8 mouse cellular contexts compared by ENCODE assay signal in the genomic region with DNA sequence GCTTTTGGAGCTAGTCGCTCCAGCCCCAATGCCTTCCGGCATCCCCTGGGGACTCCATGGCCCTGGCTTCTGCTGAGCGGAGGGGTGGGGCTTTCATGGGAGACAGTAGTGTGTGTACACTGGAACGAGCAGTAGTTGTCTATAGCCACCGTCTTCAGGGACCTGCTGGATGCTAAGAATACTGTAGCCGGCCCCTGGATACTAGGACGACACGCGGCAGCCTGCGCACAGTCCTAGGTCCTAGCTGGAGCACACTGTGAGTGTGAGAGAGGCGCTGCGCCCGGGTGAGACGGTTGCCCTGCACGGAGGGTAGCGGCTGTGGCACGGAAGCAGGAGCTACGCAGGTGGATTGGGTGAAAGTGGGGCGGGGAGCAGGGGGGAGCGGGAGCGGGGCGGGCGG. TPM values are rescaled to one million over a fixed set of nuclear protein-coding genes. Genes with fewer than 3 reads are reported as not detected.
A peak's percentile ranks its signal among the peaks of the same experiment; 100 is the strongest.
DNase-seq lines count a peak whose midpoint lies in the region; ATAC-seq lines count a peak whose summit lies in the region.

A gene (plus strand): TSS at position 97 of the 400 bp plus-strand sequence.

- peak within 1 kb of the TSS; percentile 38; the same call in 1 of the 2 replicates for H3K9ac ChIP-seq in kidney, embryonic 14.5 days (ENCODE audit: low read depth, low read length)
- H3K9ac ChIP-seq in limb, embryonic 12.5 days (replicated peaks): peak within 1 kb of the TSS; percentile 27; the same call in 1 of the 2 replicates
- H3K9ac ChIP-seq in stomach, embryonic 14.5 days (replicated peaks; ENCODE audit: low read depth, low read length): no peak within 1 kb of the TSS

- peak within 1 kb of the TSS; percentile 48 for H3K4me2 ChIP-seq in kidney, embryonic 14.5 days (replicated peaks; ENCODE audit: low read depth, low read length)
- H3K4me2 ChIP-seq in limb, embryonic 12.5 days: peak within 1 kb of the TSS; percentile 48
- H3K4me2 ChIP-seq in stomach, embryonic 14.5 days (replicated peaks; ENCODE audit: low read depth, low read length): peak within 1 kb of the TSS; percentile 41

- ATAC-seq in kidney, embryonic 14.5 days (ENCODE audit: low FRiP score, low TSS enrichment): no peak; the same call in 1 of the 2 replicates
- no peak for ATAC-seq in limb, embryonic 12.5 days (ENCODE audit: insufficient number of reproducible peaks, insufficient read depth, low FRiP score, low TSS enrichment, low read depth)
- peak; percentile 21; the same call in 1 of the 2 replicates for ATAC-seq in stomach, embryonic 14.5 days (ENCODE audit: insufficient number of reproducible peaks, insufficient read depth, low FRiP score, low read depth)

- H3K9me3 ChIP-seq in kidney, embryonic 14.5 days (ENCODE audit: control insufficient read depth, low read length): no peaks in the 10 kb centered on the region
- no peaks in the 10 kb centered on the region for H3K9me3 ChIP-seq in forebrain, embryonic 10.5 days
- no peaks in the 10 kb centered on the region for H3K9me3 ChIP-seq in limb, embryonic 12.5 days
- no peaks in the 10 kb centered on the region for H3K9me3 ChIP-seq in stomach, embryonic 14.5 days (ENCODE audit: control insufficient read depth, low read depth, low read length)

- no peak within 1 kb of the TSS for H3K27ac ChIP-seq in kidney, embryonic 14.5 days (ENCODE audit: low read depth, low read length)
- H3K27ac ChIP-seq in forebrain, embryonic 10.5 days: peak within 1 kb of the TSS; percentile 77
- no peak within 1 kb of the TSS for H3K27ac ChIP-seq in limb, embryonic 12.5 days
- H3K27ac ChIP-seq in stomach, embryonic 14.5 days (ENCODE audit: low read length): no peak within 1 kb of the TSS

- intact Hi-C loops in left cerebral cortex, postnatal 36 days (cut with DNase I): no loop called here

- peaks cover 12% of the 10 kb centered on the region; the same call in 1 of the 2 replicates for H3K4me1 ChIP-seq in kidney, embryonic 14.5 days (ENCODE audit: control insufficient read depth, insufficient read depth, low read length)
- H3K4me1 ChIP-seq in forebrain, embryonic 10.5 days: peaks cover 53% of the 10 kb centered on the region
- H3K4me1 ChIP-seq in limb, embryonic 12.5 days (replicated peaks): peaks cover 45% of the 10 kb centered on the region
- peaks cover 16% of the 10 kb centered on the region for H3K4me1 ChIP-seq in stomach, embryonic 14.5 days (ENCODE audit: control insufficient read depth, insufficient read depth, low read length)

- WGBS in kidney, embryonic 14.5 days: 4% methylated on average over 23 of the region's 23 CpGs
- 4% methylated on average over 23 of the region's 23 CpGs for WGBS in forebrain, embryonic 10.5 days
- 8% methylated on average over 23 of the region's 23 CpGs for whole genome bisulfite sequencing in limb, embryonic 12.5 days
- WGBS in stomach, embryonic 14.5 days: 6% methylated on average over 23 of the region's 23 CpGs

- peaks cover 16% of the 10 kb centered on the region for H3K27me3 ChIP-seq in kidney, embryonic 14.5 days (ENCODE audit: control insufficient read depth, insufficient read depth, low read length)
- peaks cover 40% of the 10 kb centered on the region for H3K27me3 ChIP-seq in forebrain, embryonic 10.5 days (ENCODE audit: poor library complexity, severe bottlenecking)
- H3K27me3 ChIP-seq in limb, embryonic 12.5 days: peaks cover 55% of the 10 kb centered on the region
- H3K27me3 ChIP-seq in stomach, embryonic 14.5 days (ENCODE audit: control insufficient read depth, insufficient read depth, low read length): peaks cover 9% of the 10 kb centered on the region; the same call in 1 of the 2 replicates

- peak within 1 kb of the TSS; percentile 30 for H3K4me3 ChIP-seq in kidney, embryonic 14.5 days (ENCODE audit: low read length)
- H3K4me3 ChIP-seq in forebrain, embryonic 10.5 days: peak within 1 kb of the TSS; percentile 50
- peak within 1 kb of the TSS; percentile 22 for H3K4me3 ChIP-seq in limb, embryonic 12.5 days (replicated peaks)
- H3K4me3 ChIP-seq in stomach, embryonic 14.5 days (ENCODE audit: low read depth, low read length): peak within 1 kb of the TSS; percentile 18

- DNase-seq in kidney, adult 18-20 months: no peak
- DNase-seq in forebrain, embryonic 10.5 days (ENCODE audit: extremely low spot score, low spot score): no peak
- no peak for DNase-seq in left cerebral cortex, postnatal 36 days (ENCODE audit: low spot score in 2 of 2)
- DNase-seq in adrenal gland, postnatal 4 days (ENCODE audit: low spot score in 2 of 2): no peak
- no peak for DNase-seq in Muller cell, postnatal 12 days (ENCODE audit: inconsistent ontology term)

- H3K36me3 ChIP-seq in kidney, embryonic 14.5 days (ENCODE audit: control insufficient read depth, insufficient read depth, low read length): no peaks in the 10 kb centered on the region
- H3K36me3 ChIP-seq in forebrain, embryonic 10.5 days (replicated peaks): no peaks in the 10 kb centered on the region
- no peaks in the 10 kb centered on the region for H3K36me3 ChIP-seq in limb, embryonic 12.5 days
- H3K36me3 ChIP-seq in stomach, embryonic 14.5 days (ENCODE audit: control insufficient read depth, insufficient read depth, low read length): no peaks in the 10 kb centered on the region

RNA-seq across cellular contexts. Expression of the gene that starts here (rescaled TPM):
- polyA plus RNA-seq in kidney, embryonic 14.5 days (2014; fragmentation: Nextera tagmentation; extraction: Ambion mirVana): 0.09 TPM in 1 of 2 replicates, not detected in the other
- 0.05 and 0.11 TPM in 2 replicates for polyA plus RNA-seq in forebrain, embryonic 10.5 days (2016; fragmentation: Nextera tagmentation; extraction: Ambion mirVana)
- not detected in 2 replicates for polyA plus RNA-seq in limb, embryonic 12.5 days (2016; fragmentation: Nextera tagmentation; extraction: Ambion mirVana)
- 0.51 and 0.77 TPM in 2 replicates for polyA plus RNA-seq in stomach, embryonic 14.5 days (2014; fragmentation: Nextera tagmentation; extraction: Ambion mirVana)
- under 1 TPM; 0.15 to 0.50 TPM for total RNA-seq in left cerebral cortex, postnatal 36 days (2021)
- total RNA-seq in adrenal gland, postnatal 4 days (2021): under 1 TPM; 0.20 to 0.34 TPM

Comparison
In these comparisons a context has a peak if more than half of its experiments do, and no peak if none do; other contexts are left out.
1. Peak in ATAC-seq, H3K4me3 ChIP-seq and H3K4me2 ChIP-seq in stomach, embryonic 14.5 days; RNA of the gene not detected or under 1 TPM.